Mouse (Mus musculus) c-Kit-positive CD71-positive TER-119-negative erythroid progenitor cells, embryonic 14.5 days (primary cell): ENCODE measurements around the gene Tbx4.

ENCODE experiments used
- DNase-seq: peaks from one replicate; pipeline ENCODE4 v3.0.0-alpha.2; 2013; ENCODE audit warnings: low read depth

Gene Tbx4

GRCm38 (mm10) chr11:85857997-85858698 lies 28.1 kb upstream of the Tbx4 start:
- DNase-seq, result no peak

DNA sequence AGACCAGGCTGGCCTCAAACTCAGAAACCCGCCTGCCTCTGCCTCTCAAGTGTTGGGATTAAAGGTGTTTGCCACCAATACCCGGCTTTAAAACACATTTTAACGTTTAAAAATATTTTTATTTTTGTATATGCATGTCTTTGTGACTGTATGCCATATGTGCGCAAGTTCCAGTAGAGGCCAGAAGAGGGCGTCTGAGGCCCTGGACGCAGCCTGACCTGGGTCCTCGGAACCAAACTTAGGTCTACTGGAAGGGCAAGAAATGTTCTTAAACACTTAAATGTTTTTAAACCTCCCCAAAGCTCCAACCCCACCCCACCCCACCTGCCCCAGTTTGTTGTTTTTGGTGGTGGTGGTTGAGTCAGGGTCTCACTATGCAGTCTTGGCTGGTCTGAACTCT lies 21.9 kb upstream of the Tbx4 start:
- DNase-seq, result no peak

DNA sequence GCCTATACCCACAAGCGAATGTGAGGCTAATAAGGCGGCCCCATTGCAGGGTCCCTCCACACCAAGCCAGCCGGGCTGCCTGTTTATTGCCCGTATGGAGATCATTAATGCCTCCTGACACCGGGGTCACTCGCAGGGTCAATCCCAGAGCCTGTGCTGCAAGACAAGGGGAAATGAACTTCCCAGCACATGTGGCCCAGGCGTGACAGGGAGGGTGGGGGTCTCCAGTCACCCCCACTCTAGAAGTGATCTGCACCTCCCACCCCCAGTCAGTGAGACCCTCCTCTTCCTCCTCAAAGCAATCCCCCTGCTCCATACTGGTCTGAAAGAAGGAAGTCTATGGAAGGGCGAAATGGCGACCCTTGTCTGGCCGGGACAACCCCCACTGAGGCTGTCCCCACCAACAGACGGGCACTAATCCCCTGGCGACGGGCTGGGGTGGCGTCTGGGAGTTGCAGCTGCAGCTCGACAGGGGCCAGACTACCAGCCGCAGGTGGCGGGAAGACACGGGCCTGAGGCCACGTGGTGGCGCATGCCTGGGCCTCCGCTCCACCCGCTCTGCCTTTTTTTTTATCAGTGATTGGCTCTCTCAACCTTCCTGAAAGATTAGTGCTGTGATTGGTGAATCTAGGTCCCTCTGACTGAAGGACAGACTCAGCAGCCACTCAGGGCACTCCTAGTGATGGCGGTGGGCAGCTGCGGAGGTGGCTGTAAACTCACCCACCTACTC lies 10.0 kb upstream of the Tbx4 start:
- DNase-seq, result no peak

- DNase-seq, result no peak
Observed at GRCm38 (mm10) chr11:85884498-85884897, 1.7 kb upstream of the Tbx4 start.

- DNase-seq, result no peak
Observed at GRCm38 (mm10) chr11:85886429-85886785, 185 bp downstream of the Tbx4 start.

DNA sequence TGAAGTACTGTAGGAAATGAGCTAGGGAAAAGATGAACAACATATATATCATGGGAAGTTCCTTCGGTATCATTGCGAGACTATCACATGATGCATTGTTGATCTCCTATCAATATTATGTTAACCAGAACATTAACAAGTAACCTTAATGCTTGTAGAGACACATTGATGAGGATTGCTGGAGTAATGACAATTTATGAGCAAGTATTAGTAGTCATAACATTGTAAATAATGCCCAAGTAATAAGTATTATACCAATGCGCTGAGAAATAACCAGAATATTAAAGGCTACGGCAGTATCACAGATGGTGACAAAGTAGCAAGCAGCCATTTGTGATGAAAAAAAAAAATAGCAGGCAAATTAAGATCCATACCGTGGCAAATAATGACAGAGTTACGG lies 1.1 kb downstream of the Tbx4 start:
- DNase-seq, result no peak

DNA sequence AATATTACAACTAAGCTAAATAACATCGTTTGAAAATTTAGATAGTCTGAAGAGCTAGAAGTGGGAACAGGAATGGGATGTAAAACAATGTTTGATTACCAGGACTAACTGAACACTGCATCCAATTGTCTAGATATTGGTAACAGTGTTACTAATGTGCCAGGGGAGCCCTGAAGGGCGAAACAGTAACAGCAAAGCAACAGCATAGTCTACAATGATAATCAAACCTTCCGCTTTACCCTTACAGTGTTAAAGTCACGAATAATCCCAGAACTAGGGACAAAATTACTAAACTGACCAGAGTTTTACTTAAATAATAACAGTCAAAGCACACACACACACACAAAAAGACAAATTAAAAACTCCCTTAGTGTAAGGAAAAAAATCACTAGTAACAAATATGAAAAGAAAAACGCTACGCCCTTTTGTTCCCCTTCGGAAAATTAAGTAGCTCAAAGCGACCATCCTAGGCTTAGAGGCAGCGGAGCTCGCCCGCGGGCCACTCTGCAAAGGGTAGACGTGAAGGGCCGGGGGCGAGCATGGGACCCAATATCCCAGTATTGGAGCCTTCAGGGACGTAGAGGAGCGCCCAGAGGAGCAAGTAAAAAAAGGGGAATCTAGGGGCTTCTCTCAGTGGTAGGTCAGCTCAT lies 1.7 kb downstream of the Tbx4 start:
- DNase-seq, result no peak

DNA sequence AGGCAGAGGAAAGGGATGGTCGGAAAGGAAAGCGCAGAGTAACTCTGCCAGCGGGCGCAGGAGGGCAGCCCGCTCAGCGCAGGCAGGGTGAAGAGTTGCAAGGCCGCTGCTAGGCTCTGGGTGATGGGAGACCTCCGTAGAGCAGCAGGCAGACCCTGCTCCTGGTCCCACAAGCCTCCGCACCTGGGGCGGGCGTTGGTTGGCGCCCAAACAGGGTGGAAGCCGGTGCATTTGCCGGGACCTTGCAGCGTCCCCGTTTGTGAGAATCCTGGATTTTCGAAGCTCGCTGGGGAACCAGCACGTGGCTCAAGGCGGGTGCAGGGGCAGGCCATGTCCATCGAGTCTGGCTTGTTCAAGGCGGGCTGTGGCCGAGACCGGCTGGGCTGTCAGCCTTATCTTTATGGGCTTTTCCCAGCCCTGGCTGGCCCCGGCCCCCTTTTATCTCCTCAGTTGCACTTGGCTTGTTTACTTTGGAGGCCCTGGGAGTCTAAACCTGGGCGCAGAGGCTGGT lies 2.3 kb downstream of the Tbx4 start:
- no peak for DNase-seq

GRCm38 (mm10) chr11:85889056-85889729 lies 3.0 kb downstream of the Tbx4 start:
- DNase-seq, result no peak

DNA sequence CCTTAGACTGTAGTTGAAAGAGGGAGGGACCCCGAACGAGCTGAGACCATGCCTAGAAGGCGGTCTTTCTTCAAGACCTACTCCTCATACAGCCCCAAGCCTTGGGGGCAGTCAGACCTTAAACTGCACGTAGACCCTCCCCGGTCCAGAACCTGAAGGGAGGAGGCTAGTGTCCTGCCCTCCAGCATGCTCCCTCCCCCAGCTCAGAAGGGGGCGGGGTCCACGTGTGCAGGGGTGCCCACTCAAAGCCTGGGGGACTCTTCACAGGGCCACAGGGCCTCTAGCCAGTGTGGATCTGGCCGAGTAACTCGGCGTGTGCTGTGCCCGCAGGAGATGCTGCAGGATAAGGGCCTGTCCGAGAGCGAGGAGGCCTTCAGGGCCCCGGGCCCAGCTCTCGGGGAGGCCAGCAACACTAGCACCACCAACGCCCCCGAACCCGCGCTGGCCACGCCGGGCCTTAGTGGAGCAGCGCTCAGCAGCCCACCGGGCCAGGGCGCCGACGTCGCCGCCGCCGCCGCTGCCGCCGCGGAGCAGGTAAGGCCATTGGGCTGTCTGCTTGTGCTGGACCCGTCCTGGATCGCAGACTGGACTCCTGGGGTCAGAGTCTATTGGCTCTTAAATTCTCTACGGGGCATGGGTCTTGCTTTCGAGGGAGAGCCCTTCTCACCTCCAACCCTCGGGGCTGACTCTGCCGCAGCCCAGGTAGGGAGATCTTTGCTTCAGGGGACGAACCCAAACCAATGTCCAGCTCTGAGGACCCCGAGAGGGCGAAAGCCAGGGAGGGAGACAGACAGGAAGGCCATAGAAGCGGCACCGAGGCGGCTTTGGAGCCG lies 3.7 kb downstream of the Tbx4 start:
- DNase-seq, result no peak

GRCm38 (mm10) chr11:85890563-85890845 lies 4.3 kb downstream of the Tbx4 start:
- DNase-seq, result no peak

- no peak for DNase-seq
Observed at GRCm38 (mm10) chr11:85891010-85891691, 4.9 kb downstream of the Tbx4 start.

- DNase-seq, result no peak
Observed at GRCm38 (mm10) chr11:85891692-85892040, 5.4 kb downstream of the Tbx4 start.

- DNase-seq, result no peak
Observed at GRCm38 (mm10) chr11:85892771-85893170, 6.5 kb downstream of the Tbx4 start.

DNA sequence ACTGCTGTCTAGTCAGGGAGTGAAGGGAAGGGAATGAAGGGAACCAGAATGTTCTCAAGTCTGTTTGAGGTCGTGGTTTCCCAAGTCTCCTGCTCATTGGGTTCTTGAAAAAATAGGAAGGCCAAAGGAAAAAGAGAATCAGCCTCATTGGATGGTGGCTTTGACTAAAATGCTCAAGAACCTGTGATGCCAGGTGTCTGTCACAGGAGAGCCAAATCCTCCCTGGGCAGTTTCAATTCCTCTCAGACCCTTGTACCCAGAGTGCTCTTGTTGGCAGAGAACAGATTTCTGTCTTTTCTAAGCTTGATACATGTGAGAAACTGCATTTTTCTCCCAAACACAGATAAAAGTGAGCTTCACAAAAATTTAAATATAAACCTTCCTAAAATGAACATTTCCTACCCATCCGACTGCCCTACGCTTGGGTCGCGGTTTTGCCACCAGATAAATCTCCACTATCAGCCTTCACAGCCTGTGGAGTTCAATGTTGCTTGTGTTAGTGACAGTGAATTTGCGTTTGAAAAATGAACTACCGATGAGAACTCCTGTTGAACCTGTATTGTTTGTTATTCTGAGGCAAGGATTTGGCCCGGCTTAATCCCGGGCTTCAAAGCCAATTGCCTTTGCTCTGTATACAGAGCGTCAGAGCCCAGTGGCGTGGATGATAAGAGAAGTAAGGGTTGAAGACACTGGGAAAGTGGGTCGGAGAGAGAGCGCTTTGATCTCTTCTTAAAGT lies 7.3 kb downstream of the Tbx4 start:
- DNase-seq, result no peak

DNA sequence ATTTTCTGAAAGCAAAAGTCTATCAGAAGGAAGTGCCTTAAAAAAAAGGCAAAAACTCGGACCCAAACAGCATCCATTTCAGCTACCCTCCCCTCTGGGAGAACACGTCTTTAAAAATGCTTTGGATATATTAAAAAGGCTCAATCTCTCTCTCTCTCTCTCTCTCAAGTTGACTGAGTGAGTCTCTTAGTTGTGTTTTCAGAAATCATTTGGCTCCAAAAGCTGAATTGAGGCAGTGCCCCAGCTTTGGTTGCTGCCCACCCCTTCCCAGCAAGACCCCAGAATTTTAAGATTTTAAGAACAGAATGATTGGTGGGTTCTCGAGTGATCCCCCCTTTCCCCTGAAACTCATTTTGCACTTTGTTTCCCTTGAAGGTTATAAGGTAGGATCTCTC lies 7.9 kb downstream of the Tbx4 start:
- DNase-seq, result no peak

DNA sequence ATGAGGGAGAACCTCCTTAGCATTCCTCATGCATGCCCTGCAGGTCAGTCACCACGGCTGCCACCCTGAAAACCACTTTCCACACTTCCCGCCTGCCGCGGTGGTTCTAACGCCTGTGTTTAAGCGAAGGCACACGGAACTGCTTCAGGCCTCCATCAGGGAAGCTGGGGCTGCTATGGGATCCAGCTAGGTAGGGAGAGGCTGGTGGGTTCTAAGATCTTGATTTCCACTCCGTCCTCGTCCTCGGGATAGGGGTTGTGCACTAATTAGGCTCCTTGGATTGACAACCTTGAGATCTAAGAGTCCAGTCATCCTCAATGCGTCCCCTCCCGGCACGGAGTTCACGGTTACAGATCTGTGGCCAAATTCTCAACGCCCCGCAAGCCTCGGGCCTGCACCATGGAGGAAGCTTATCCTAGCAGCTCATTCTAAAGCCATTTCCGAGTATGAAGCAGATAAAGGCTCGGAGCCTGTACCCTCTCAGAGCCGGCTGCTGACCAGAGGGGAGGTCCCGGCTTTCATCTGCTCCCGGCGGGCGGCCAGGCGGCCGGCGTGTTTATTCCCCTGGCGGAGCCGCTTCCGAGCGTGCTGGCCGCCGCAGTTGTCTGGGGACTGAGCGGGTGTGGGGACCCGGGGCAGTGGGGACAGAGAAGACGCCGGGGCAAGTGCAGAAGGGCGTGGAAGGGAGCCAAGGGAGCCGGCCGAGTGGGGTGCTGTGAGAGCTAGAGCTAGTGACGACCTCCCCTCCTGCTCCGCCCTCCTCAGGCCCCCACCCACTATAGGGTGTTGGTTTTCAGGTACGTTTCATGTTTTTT lies 8.7 kb downstream of the Tbx4 start:
- DNase-seq, result no peak

GRCm38 (mm10) chr11:85896335-85896985 lies 10.2 kb downstream of the Tbx4 start:
- no peak for DNase-seq

DNA sequence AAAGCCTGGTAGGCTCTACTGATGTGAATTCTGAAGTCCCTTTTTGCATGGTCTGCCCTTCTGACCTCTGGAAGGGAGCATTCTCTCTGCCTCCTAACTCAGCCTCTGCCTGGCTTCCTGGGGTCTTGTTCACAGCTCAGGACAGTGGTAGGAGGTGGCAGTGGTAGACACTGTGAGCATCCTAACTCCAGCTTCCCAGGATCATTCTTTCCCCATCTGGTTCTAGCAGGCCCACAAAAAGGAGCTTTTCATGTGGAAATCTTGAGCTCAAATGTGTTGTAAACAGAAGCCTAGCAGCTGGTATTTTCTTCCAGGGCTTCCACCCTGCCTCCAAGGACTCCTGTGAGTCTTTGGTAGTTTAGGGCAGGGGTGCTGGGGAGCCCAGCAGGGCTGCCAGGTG lies 14.1 kb downstream of the Tbx4 start:
- DNase-seq, result no peak
